Mouse (Mus musculus): ENCODE results near the gene Nup153. TPM values are rescaled to one million over a fixed set of nuclear protein-coding genes. Genes with fewer than 3 reads are reported as not detected.

Nup153 gene
- total RNA-seq, 1 experiment from 2014 or later = 62.9 TPM

DNA sequence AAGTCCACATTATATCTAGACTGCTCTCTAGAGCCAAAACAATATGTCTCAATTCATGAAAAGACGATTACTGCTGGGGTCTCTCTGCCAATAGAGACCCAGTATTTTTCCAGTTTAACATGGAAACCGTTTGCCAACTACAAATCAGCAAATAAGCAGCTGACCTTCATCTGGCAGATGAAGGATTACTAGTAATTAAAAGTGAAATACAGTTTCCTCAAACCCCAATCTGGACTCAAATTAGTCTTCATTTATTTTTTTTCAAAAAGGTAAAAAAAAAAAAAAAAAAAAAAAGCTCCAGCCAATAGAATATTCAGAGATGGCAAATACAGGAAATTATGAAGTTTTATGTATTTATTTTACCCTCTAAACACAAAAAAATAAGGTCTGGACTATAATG is 2.3 kb upstream of the Nup153 start:
- no peak for DNase-seq

DNA sequence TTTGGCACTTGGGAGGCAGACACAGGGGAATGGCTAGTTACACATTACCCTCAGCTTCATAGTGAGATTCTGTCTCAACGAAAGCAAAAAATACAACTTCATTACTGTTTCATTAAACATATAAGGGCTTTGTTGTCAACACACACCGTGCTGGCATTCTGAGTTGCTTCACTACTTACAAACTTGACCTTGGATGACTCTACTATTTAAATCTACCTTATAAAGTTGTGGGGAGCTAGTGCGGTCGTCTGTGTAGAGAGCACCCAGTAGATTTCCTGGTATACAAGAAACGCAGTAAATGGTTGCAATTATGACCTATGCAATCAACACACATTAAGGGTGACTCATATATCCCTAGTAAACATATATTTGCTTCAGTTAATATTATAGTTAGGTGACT is 671 bp upstream of the Nup153 start:
- DNase-seq = peak; percentile 12

DNA sequence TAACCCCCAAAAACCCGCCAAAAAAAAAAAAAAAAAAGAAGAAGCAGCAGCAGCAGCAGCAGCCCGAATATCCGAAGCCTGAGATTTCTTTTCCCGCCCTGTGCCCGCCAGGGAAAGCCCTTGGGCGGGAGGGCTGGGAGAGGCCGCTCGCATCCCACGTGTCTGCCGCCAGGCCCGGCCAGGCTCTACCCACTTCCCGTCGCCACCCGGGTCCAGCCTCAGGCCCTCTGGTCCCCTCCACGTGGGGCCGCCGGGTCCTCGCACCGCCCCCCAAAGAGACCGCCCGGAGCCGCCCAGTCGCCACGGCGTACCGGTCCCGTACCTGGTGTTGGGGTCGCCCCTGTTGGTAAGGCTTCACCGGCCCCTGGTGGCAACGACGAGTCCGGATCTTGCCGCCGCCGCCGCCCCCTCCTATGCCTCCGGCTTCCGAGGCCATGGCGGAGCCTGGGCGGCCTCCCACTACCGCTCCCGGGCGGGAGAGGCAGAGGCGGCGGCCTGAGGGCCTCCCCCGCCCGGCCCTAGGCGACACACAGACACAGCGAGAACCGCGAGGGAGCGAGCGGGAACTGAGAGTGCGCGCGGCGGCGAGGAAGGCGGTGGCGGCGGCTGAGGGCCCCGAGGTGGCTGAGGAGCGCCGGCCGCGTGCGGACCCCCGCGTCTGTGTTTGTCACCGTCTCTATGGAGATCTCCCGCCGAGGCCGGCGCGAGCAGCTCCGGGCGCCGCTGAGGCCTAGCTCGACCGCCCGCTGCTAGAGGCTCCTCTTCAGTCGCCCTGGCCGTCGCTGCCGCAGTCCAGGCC is 503 bp downstream of the Nup153 start:
- DNase-seq = peak; percentile 86

DNA sequence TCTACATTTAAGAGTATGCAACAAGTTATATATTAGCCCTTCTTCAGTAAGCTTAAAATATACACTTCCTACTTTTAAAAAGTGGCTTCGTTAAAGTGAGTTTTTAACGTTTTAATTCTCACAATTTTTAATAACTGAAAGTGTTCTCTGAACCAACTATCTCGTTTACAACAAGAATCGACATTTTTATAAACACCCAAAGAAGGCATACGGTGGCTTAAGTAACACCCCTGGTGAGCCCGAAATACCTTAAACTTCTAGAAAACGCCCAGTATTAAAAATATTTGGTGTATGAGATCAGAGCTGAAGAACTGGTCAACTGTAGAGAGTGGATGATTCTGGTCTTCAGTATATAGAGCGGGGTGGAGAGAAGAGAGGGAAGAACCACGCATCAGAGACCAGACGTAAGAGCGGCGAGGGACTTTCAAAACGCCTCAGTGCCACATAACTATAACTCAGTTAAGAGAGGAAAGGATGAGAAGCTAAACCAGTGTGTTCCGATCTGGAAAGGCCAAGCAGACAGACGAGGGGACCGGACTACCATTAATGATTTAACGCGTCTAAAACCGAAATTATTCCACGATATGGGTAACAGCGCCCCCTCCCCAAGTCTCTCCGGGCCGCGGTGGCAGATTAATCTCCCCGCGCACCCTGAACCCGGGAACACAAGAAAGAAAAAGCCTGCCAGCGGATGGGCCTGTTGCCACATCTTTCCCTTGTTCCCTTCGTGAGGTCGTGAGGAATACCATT is 1.3 kb downstream of the Nup153 start:
- peak; percentile 25 for DNase-seq

DNA sequence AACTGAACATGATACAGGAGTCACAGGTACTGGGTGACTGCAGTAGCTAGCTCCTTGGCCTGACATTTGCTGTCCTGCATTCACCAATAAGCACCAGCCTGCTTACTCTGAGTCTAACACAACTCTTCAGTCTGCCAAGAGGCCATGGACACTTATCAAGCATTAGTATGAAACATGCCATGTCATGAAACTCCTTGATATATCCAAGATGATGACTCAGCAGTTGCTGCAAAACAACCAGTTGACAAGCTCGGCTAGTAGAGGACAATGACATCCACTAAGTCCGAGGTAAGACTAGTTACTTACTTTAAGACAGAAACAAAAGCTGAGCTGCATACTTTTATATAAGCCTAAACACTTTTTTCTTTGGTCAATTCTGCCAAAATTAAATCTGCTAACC is 2.5 kb downstream of the Nup153 start:
- peak; percentile 20 for DNase-seq

DNA sequence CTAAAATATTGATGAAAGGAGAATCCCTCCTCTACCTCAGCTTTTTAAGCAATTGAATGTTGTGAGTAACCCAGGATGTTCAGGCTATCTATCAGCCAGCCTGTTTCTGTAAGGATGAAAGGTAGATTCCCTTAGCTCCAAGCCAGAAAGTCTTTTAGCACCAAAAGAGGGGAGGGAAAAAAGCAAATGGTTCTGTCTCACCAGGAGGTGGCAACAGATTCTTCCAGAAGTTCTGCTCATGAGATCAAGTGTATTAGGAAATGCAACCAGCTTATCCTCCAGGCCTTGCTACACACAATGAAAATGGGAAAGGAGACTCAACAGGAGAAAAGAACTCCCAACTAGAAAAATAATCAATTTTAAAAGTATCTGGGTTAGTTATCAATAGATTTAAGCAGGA is 3.4 kb downstream of the Nup153 start:
- DNase-seq = no peak

DNA sequence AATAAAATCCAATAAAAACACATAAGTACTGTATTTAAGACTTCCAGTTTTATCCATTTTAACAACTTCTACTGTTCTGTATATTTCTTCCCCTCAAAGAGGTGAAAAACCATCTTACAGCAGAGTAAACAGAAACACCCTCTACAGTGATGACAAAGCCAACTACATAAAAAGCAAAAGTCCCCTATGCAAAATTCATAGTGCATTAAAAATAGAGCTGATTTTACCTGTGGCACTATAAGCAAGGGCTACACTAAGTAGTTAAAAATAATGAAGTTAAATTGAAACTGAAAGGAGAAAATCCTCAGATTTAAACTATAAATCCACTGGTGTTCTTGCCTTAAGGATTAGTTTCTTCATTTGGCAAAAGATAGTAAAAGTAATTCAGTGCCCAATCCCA is 6.7 kb downstream of the Nup153 start:
- DNase-seq = no peak

DNA sequence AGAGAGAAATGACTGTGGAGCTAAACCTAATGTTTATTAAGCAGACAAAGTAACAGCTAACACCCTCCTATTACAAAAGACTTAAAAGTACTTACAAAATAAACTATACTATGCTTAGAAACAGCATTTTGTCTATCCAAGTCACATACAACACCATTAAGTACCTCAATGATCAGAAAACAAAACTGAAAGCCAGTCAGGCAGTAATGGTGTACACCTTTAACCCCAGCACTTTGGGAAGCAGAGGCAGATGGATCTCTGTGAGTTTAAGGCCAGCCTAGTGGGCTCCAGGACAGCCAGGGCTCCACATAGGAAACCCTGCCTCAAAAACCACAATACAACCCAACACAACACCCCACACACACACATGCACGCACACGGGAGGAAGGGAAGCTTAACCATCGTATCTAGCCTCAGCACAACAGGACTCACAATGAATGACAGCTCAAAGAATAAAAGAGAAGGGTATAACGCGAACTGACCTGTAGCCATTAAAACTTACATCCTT is 8.8 kb downstream of the Nup153 start:
- DNase-seq = no peak

DNA sequence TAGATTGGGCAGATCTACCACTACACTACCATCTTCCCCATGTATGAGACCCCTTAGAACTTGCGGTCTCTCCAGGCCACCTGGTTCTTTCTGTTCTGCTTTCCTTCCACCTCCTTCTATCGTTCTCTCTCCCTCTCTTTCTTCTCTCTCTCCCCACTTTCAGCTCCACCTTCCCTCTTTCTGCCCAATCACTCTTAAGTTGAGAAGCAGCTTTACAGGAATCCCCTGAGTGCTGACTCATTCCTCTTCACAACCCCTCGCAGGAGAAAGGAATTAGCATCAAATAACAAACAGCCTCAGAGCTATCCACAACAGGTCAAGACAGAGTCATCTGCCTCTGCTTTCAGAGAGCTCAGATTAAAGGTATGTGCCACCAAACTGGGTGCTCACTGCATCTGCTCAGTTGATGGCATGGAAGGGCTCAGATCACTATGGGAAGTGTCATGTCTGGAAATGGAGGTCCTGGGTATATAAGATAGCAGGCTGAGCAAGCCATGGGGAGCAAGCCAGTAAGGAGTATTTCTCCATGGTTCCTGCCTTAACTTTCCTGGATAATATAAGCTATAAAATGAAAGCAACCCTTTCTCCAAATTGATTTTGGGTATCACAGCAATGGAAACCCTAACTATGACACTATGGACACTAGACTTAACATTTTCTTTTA is 11.6 kb downstream of the Nup153 start:
- no peak for DNase-seq

DNA sequence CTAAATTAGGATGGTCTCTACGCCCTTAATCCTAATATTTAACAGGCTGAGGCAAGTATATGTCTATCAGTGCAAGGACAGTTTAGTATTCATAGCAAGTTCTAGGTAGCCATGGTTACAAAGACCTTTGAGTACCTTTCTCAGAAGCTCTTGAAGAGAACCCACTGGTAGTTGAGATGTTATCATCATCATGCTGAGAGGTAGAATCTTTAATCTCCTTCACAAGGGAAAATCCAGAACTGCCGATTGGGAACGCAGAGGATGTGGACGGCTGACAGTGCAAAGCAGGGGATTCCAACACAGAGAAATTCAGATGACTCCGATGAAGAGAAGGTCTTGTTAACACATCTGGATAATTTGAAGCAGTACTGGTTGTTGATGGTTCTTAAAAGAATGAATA is 14.3 kb downstream of the Nup153 start:
- DNase-seq = no peak

DNA sequence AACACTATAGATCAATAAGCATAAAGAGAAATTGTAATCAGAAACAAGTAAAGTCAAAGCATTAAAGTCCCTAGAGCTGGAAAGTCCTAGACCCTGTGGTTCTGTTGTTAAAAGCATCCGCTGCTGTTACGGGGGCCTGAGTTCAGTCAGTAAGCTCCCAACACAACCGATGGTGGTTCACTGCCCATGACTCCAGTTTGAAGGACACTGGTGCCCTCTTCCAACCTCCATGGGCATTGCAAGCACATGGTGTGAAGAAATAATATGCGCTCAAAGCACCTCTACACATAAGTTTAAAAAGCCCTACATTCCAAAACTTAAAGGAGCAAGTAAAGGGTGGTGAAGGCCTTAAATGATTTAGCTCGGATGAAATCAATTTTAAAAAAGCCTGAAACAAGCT is 24.6 kb downstream of the Nup153 start:
- no peak for DNase-seq

DNA sequence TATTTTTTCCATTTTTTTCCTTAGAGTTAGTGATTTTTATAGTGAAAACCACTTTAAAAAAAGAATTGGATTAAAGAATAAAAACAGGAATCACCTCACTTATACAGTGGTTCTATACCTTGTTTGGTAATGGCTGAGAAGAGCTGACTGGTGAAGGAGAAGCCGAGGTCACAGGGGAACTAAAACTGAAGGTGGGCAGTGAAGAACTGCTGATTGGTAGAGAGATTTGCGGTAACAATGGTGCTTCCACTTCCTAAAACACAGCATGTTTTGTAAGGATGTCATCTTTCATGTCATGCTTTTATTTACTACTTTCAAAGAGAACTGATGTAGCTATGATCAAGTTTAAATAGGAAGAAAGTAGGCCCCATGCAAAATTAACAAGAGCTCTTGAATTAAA is 26.3 kb downstream of the Nup153 start:
- no peak for DNase-seq

DNA sequence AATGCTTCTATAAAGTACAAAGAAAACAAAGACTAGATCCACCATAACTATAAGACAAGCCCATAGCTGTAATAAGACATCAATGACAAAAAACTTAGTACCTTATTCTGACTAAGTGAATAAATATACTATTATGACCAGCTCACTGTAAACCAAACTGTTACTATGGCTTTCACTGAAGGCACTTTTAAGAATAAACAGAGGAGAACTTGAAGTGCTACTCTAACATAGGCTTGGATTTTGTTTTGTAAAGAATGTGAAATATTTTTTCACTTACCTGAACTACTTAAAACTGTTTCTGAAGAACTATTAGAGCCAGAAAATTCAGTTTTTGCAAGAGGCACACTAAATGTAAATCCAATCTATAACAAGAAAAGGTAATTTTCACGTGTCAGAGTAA is 28.4 kb downstream of the Nup153 start:
- DNase-seq = no peak

DNA sequence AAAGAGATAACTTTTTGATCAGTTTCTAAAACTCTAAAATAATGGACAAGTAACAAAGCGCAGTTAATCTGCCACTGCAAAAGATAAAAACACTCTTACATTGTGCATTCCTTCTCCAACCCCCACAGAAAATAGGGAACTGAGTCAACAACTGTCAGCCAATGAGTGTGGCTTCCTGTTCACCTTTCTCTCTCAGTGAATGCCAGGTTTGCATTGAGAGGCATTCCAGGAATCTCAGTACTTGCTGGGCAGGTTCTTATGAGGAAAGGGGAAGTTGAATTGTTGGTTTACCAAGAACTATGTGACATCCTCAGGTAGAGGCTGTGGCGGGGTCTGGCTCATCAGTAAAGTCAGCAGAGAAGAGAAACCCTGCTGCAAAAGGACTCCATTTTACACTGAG is 31.0 kb downstream of the Nup153 start:
- DNase-seq = no peak

DNA sequence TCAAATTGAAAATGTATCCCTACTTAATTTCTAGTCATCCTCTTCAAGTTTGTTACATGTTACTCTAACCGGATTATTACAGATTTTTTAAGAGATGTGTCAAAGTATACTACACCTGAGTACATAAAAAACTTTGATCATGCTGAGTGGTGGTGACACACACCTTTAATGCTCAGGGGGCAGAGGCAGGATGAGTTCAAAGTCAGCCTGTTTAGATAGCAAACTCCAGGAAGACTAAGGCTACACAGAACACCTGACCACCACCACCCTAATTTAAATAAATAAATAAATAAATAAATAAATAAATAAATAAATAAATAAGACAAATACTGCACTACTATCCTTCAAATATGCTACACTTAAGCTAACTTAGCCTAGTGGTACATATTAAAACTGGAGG is 31.8 kb downstream of the Nup153 start:
- DNase-seq = no peak

DNA sequence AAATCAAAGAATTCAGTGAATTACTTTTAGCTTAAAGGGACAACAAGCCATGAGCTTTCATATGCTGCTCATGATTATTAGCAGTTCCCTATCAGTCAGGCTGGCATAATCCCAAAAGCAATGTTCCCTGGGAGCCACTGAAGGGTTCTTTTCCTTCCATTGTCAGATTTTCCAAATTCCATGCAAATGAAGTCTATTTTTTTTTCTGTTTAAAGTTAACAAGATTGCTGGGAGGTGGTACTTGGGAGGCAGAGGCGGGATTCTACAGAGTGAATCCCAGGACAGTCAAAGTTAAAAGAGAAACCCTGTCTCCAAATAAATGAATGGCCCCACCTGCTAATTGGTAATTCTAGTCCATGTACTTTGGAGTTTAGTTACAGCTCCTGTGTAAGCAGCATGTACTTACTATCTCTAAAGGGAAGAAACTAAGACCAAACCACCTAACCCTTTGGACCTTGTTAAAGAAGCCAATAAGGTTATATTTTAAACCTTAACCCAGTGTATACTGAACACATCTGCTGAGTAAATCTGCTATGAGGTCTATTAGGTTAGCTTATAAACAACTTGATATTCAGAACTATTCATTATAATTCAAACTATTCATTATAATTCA is 32.3 kb downstream of the Nup153 start:
- no peak for DNase-seq

DNA sequence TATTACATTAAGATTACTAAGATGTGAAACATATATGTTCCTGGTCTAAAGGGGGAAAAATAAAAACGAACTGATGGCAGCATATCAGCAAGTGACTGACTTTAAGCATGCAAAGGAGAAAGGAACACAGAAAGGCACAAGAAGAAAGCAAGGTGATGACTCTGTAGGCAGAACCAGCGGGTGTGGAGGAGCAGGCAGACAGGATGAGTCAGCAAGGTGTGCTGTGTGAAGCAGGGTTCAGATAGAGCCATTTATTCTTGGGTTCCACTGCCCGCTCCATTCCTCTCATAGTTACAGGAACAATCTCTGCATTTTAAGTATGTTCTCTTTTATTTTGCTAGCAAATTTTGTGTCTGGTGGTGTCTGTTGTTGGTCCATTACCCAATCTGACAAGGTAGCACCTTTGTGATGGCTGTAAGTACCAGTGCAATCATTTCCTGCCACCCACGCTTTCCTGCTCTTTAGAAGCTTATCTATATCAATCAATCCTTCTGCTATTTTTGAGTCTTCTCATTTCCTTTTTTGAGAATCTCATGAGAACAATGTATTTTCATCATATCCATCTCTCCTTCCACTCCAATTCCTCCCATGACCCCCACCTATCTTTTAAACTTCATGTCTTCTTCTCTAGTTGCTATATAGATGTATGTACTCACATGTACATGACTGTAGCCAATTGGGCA is 37.0 kb downstream of the Nup153 start:
- DNase-seq = no peak

DNA sequence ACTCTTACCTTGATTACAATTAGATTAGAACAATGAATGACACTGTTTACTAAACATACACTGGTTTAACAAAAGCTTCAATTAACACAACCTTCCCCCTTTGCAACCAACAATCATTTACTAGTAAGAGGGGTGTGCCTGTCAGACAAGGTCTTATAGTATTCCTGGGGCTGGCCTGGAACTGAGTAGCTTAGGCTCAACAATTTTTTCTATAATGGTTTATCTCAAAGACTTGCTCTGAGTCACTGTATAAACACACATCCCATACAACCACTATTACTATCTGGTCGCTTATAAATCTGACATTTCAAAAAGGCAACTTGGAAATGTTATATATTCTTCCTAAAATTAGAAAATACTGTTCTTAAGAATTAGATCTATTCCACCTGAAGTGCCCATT is 44.4 kb downstream of the Nup153 start:
- DNase-seq = no peak

DNA sequence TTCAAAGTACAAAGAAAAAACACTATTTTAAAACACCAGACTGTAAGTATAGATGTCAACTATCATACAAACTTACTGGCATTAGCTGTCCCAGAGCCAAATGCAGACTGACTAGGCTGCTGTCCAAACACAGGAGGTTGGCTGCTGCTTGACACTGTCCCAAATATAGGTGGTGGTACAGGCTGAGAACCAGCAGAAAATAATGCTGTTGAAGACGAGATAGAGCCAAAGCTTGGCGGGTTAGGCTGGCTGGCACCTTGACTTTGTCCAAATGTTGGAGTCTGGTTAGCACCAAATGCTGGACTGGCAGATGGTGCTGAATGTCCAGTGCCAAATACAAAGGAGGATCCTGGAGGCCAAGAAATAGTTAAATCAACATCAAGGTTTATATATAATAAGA is 44.8 kb downstream of the Nup153 start:
- DNase-seq = no peak

DNA sequence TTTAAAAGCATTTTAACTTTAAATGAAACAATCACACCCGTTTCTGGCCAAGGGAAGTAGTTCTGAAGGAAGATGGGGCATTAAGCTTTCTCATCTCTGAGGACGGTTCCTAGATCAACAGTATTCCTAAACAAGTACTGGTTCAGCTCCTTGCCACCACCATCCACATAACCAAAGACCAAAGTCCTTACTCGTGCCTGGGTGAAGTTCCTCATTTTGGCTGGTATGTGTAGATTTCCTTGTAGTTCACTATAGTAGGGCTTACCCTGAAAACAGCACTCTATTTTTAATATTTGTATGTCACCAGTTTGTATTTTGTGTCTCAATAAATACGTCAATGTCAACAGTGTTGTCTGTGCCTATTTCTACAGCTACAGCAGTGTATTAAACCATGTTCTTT is 50.0 kb downstream of the Nup153 start:
- no peak for DNase-seq

DNA sequence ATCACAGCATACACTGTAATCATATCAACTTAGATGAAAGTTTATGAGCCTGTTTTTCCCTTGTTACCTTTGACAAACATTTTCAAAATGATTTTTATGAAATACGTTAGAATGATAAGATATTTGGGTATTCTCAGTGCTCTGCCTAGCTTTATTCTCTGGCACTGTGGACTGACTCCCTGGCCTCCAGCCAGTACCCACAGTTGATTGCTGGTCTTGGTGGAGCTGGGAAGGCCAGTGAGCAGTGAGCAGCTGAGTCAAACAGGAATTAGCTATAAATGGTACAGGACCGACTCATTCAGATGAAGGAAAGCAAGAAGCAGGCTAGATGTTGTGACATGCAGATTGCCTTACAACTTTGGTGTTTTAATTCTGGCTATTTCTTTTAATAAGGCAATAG is 53.1 kb downstream of the Nup153 start:
- peak; percentile 58 for DNase-seq

DNA sequence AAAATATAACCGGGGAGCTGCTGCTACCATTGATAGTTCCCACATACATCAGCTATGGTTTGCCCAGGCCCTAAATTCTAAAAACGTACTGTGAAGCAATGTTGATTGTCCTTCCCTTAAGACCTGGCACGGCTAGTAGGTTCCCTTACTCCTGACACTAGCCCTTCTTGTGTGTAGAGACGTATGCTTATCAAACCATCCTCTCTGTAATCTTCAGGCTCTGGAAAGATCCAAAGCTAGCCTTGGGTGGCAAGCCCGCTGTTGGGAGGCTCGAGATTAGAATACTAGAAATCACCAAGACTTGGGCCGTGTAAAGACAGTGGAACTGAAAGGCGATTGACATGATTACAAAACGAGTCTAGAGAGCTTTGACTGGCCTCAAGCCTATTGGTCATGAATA is 57.2 kb downstream of the Nup153 start:
- DNase-seq = no peak
